Mouse (Mus musculus) embryo, embryonic 10.5 days (tissue): ENCODE measurements at regions not wholly inside any gene's neighbourhood (a gene's known extent, or its start where the extent isn't known, plus 50 kb on each side); places are given as distances from the start of the nearest gene placed in this dataset.

Experiments
- DNase-seq: peaks from one replicate; pipeline ENCODE4 v3.0.0-alpha.2; 2015; ENCODE audit warnings: low spot score

DNA sequence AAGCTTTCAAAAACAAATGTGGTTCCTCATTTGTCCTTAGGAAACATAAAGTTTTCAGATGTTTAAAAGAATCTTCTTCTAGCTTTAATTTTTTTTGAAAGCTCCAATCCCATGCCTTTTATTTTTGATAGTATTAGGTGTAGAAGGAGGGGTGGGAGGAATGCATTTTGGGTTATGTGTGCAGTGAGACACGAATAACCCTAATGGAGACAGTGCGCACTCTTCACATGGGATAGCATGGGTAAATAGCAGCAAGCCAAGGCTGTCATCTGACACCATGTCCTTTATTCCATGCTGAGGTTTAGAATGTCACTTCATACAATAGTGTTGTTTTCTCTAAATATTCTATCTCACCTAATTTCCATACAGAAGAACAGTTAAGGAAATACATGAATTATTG lies 60.7 kb upstream of the Ifne start:
- no peak for DNase-seq

DNA sequence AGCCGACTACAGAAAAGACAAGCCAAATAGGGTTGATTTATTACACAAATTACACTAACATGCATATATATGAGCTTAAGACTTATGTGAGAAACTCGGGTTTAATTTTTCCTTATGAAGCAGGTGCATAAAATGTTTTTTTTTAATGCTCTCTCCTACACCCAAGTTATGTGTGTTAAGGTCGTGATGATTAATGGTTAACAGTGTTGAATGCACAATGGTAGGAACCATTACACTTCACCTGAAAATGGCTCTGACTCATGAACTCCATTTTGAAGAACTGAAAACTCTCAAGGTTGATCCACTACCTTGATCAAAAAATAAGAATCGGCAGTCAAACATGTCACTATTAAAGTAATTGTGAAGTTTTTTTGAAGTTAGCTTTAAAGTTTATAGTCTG lies 59.4 kb upstream of the Ifne start:
- DNase-seq = no peak

DNA sequence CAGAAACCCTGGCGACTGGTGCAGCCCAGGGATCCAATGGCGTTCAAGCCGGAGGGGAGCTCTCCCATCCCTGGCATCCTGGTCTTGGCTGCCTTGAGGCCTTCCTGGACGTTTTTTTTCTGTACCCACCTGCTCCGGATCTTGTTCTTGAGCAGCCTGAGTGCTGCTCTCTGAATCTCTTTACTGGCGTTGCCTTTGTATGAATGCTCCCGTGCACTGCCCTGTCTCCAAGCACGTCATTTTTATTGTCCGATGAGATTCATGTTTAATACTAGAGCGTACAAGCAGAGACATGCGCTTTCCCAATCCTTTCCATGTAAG lies 58.7 kb upstream of the Ifne start:
- DNase-seq = no peak

DNA sequence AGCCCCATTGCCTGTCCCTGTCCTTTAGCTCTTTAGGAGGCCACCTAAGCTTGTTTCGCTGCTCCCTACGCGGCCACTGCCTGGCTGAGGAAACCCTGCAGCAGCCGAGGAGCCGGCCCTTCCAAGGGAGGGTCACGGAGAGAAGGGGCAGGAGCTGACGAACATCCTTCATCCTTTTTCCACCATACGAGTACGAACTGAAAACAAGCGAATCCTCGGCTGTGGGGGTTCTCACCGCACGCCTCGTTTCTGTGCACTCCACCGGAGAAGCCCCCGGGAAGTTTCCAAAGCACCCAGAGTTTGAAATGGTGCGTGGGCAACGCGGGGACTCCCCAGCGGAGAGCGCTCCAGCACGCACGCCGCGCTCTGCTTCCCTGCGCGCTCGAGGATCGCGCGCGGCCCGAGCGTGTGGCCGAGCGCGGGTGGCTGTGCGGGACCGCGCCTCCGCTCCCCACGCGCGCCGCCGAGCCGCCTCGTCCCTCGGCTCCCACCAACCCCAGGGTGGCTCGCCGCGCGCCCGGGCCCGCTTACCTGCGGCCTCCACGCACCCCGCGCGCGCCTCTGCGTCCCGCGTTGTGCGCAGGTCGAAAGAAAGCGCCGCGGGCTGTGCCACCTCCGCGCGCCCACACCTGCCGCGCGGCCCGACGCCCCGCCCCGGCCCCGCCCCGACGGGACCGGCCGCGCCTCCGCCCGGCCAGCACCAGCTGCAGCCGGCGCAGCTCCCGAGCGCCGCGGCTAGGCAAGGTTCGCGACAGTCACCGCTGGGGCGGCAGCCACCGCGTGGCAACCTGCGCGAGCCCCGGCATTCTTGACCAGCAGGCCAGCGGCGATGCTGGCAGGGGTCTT lies 58.1 kb upstream of the Ifne start:
- peak; percentile 71 for DNase-seq

DNA sequence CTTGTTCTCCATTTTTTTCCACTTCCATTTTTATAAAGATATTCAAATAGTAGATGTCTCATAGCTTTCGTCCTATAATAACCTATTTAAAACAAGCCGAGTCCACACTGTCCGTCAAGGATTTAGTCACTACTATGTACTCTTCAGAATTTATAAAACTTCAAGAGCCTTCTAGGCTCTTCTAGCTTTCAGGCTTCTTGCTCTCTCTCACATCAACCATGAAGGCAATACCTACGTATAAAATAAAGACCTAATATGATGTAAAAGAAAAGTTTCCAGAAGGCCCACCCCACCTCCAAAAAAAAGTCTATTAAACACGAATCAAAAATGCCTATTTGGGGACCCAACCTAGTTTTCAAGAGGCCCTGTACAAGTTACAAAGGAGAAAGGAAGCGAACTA lies 57.0 kb upstream of the Ifne start:
- no peak for DNase-seq

DNA sequence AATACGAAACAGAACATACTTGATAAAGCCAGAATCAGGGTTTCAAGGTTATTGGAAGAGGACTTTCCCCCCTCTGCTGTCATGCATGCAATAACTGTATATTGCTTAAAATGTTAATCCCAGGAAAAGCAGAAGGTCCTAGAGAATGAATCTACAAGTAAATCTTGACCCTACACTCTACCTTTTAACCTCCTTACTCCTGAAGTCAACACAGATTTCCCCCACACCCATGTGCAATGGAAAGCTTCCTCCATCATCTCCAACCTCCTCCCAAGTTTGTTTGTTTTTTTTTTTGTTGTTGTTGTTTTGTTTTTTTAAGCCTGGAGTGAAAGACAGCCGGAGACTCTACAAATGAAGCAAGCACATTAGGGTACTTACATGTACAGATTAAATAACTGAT lies 55.9 kb upstream of the Ifne start:
- no peak for DNase-seq

DNA sequence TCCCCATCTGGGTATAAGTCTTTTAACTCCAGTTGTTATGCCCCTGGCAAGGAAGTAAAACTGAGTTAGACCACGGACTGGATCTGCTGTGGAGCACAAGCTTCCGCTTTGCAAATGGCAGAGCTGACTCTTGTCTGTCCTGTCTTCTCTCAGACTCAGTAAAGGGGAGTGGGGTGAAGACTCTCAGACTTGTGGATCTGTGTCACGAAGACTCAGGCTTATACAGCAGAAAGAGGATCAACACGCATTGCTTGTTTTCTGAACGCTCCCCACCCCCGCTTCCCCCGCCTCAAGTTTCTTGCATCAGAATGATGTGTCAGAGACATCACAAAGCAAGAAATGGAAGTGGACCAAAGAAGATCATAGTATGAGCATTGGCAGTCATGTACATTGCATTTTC lies 55.3 kb upstream of the Ifne start:
- DNase-seq = no peak

DNA sequence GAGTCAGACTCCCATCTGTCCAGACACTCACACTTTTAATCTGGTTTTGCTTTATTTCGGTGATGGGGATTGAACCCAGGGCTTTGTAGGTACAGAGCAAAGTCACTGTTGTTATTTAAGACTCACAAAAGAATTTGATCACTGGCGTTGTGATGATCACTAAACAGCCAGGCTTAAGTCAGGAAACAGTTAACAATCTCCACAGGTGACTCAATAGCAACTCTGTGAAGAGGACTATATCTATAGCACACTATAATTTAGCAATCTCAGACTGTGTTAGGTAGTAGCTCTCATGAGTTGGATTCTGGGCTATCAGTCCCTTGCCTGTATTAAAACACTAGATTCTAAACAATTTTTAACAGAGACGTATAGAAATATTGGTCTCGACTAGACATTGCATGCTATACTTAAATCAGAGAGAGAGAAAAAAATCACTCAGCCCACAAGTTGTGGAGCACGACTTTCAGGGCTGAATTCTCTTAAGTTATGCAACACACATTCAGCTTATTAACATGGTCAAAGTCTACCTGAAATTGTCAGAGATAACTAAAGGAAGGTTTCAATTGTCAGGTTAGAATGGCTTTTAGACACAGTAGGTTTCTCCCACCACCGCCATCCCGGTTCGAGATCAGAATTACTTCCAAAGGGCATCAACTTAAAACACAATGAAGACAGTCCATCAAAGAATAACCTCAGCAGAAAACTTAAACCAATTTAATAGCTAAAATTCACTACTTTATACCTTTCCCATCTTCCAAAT lies 54.4 kb upstream of the Ifne start:
- no peak for DNase-seq

DNA sequence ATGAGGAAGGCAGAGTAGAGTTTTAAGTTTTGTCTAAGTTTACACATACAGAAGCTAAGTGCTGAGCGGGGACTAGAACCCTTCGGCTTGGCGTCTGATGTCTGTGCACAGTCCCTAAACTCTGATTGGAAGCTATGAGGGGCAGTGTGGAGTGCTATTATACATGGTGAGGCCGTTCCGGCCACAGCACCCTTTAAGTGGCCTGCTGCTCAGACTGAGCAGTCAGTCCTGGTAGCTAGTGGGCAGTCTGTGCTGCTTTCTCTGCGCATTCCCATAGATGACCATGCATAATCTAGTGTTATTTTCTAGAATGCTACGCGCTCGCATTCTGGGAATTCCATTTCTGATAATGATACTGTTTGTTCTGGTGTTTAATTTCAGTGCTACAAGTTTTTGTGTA lies 51.2 kb upstream of the Ifne start:
- DNase-seq = no peak
